Mouse (Mus musculus) stomach, embryonic 16.5 days (tissue): ENCODE results near the gene Ak1. TPM values are rescaled to one million over a fixed set of nuclear protein-coding genes. Genes with fewer than 3 reads are reported as not detected.
A peak's percentile ranks its signal among the peaks of the same experiment; 100 is the strongest.

Source experiments
- ATAC-seq: fragments of 200-750 bp; cut with Nextera tagmentation; 2 replicates; pipeline ENCODE4 v1.8.0; 2017; ENCODE audit warnings: moderate number of reproducible peaks, moderate TSS enrichment; ENCODE audit not compliant: insufficient read depth, low FRiP score
- H3K27ac ChIP-seq: fragments of 300-500 bp; sonication (generic); 2 replicates; pipeline ENCODE4 v1.5.1; 2014; ENCODE audit warnings: low read length
- H3K27me3 ChIP-seq: fragments of 300-500 bp; sonication (generic); 2 replicates; pipeline ENCODE4 v1.6.1; 2014; ENCODE audit warnings: low read length, control low read depth, mixed read lengths; ENCODE audit not compliant: control insufficient read depth, insufficient read depth
- H3K36me3 ChIP-seq: fragments of 300-500 bp; sonication (generic); 2 replicates; pipeline ENCODE4 v1.6.1; 2014; ENCODE audit warnings: low read length; ENCODE audit not compliant: control insufficient read depth, insufficient read depth
- H3K4me1 ChIP-seq: fragments of 300-500 bp; sonication (generic); 2 replicates; pipeline ENCODE4 v1.6.1; 2014; ENCODE audit warnings: low read length, control low read depth, mixed read lengths; ENCODE audit not compliant: control insufficient read depth, insufficient read depth
- H3K4me2 ChIP-seq: fragments of 300-500 bp; sonication (generic); 2 replicates; pipeline ENCODE4 v1.6.1; 2014; ENCODE audit warnings: low read depth, low read length, mixed read lengths
- H3K4me3 ChIP-seq: fragments of 300-500 bp; sonication (generic); replicated peaks from 2 replicates; pipeline ENCODE4 v1.5.1; 2014; ENCODE audit warnings: mild to moderate bottlenecking, low read length
- H3K9ac ChIP-seq: fragments of 300-500 bp; sonication (generic); 2 replicates; pipeline ENCODE4 v1.6.1; 2014; ENCODE audit warnings: low read length
- H3K9me3 ChIP-seq: fragments of 300-500 bp; sonication (generic); replicated peaks from 2 replicates; pipeline ENCODE4 v1.6.1; 2016; ENCODE audit warnings: low read length, control low read depth; ENCODE audit not compliant: control insufficient read depth
- WGBS: fragments of 180-500 bp; shearing (Covaris S2); extraction: QIAGEN DNeasy Blood & Tissue Kit; methylation state at CpG from one replicate; pipeline ENCODE4 v1.1.7; 2014; 5-methylcytosine and 5-hydroxymethylcytosine counted together
- polyA plus RNA-seq: library from polyadenylated mRNA; unstranded; fragments of >200 nt; fragmentation: Nextera tagmentation; extraction: Ambion mirVana; gene quantifications from 2 replicates; pipeline ENCODE4 v1.2.1, GENCODE M21; 2015

Gene Ak1
- polyA plus RNA-seq, 1 experiment from 2014 or later = 60.2 TPM

- 5% methylated on average over 34 of the region's 34 CpGs for WGBS
- Histone ChIP-seq H3K27me3 (no peaks in the 10 kb centered on the region; the same call in 1 of the 2 replicates), H3K36me3 (no peaks in the 10 kb centered on the region), H3K4me3 (peak overlapping the region; percentile 71), H3K9ac (peak overlapping the region; percentile 86), H3K4me2 (peak overlapping the region; percentile 84), H3K9me3 (no peaks in the 10 kb centered on the region), H3K4me1 (peaks cover 28% of the 10 kb centered on the region), H3K27ac (peak overlapping the region; percentile 10; the same call in 1 of the 2 replicates)
- ATAC-seq = peak; percentile 49; the same call in 1 of the 2 replicates
These were observed 14.2 kb upstream of the Ak1 start for GRCm38 (mm10) chr2:32607262-32607947.

GRCm38 (mm10) chr2:32608141-32608777 is 13.3 kb upstream of the Ak1 start:
- Histone ChIP-seq H3K4me1 (peaks cover 28% of the 10 kb centered on the region), H3K27me3 (no peaks in the 10 kb centered on the region; the same call in 1 of the 2 replicates), H3K4me3 (peak overlapping the region; percentile 71), H3K27ac (peak overlapping the region; percentile 43; the same call in 1 of the 2 replicates), H3K9ac (peak overlapping the region; percentile 86), H3K36me3 (no peaks in the 10 kb centered on the region), H3K4me2 (peak overlapping the region; percentile 84), H3K9me3 (no peaks in the 10 kb centered on the region)
- ATAC-seq = peak; percentile 66
- WGBS = 8% methylated on average over 25 of the region's 25 CpGs

- Histone ChIP-seq H3K27ac (peak overlapping the region; percentile 43; the same call in 1 of the 2 replicates), H3K9me3 (no peaks in the 10 kb centered on the region), H3K9ac (peak overlapping the region; percentile 86), H3K27me3 (no peaks in the 10 kb centered on the region; the same call in 1 of the 2 replicates), H3K4me1 (peaks cover 28% of the 10 kb centered on the region), H3K4me2 (peak overlapping the region; percentile 84), H3K36me3 (no peaks in the 10 kb centered on the region), H3K4me3 (peak overlapping the region; percentile 71)
- WGBS = 46% methylated on average over 18 of the region's 18 CpGs
- no peak for ATAC-seq
These were observed 12.7 kb upstream of the Ak1 start for GRCm38 (mm10) chr2:32608778-32609435.

GRCm38 (mm10) chr2:32610610-32611229 is 10.8 kb upstream of the Ak1 start:
- no peaks in the 10 kb centered on the region; the same call in 1 of the 2 replicates for H3K27me3 ChIP-seq
- peak overlapping the region; percentile 30; the same call in 1 of the 2 replicates for H3K27ac ChIP-seq
- peaks cover 28% of the 10 kb centered on the region for H3K4me1 ChIP-seq
- peak overlapping the region; percentile 47 for H3K9ac ChIP-seq
- no peaks in the 10 kb centered on the region for H3K9me3 ChIP-seq
- no peak for ATAC-seq
- H3K4me3 ChIP-seq = peak overlapping the region; percentile 44
- H3K36me3 ChIP-seq = no peaks in the 10 kb centered on the region
- H3K4me2 ChIP-seq = peak overlapping the region; percentile 50
- 12% methylated on average over 23 of the region's 23 CpGs for WGBS

- no peak overlapping the region for H3K9ac ChIP-seq
- 0 out of 2 replicates have a peak, but pooled peaks cover 2% of the 10 kb centered on the region for H3K36me3 ChIP-seq
- H3K27me3 ChIP-seq = no peaks in the 10 kb centered on the region; the same call in 1 of the 2 replicates
- no peak for ATAC-seq
- no peaks in the 10 kb centered on the region for H3K9me3 ChIP-seq
- H3K4me1 ChIP-seq = peaks cover 28% of the 10 kb centered on the region
- no peak overlapping the region for H3K27ac ChIP-seq
- H3K4me2 ChIP-seq = no peak overlapping the region
- WGBS = 69% methylated on average over 26 of the region's 26 CpGs
- H3K4me3 ChIP-seq = no peak overlapping the region
These were observed 9.3 kb upstream of the Ak1 start for GRCm38 (mm10) chr2:32612274-32612673.

GRCm38 (mm10) chr2:32617109-32617508 is 4.4 kb upstream of the Ak1 start:
- ATAC-seq = no peak
- Histone ChIP-seq H3K9me3 (no peaks in the 10 kb centered on the region; the same call in 1 of the 2 replicates), H3K4me1 (peaks cover 24% of the 10 kb centered on the region), H3K9ac (no peak overlapping the region), H3K27me3 (no peaks in the 10 kb centered on the region), H3K27ac (no peak overlapping the region), H3K4me3 (no peak overlapping the region), H3K36me3 (0 out of 2 replicates have a peak, but pooled peaks cover 6% of the 10 kb centered on the region), H3K4me2 (no peak overlapping the region)
- 81% methylated on average over 1 of the region's 1 CpGs for WGBS

GRCm38 (mm10) chr2:32617601-32618000 is 4.0 kb upstream of the Ak1 start:
- H3K27me3 ChIP-seq = no peaks in the 10 kb centered on the region
- WGBS = 93% methylated on average over 4 of the region's 4 CpGs
- H3K9ac ChIP-seq = no peak overlapping the region
- H3K4me2 ChIP-seq = no peak overlapping the region
- H3K4me3 ChIP-seq = no peak overlapping the region
- H3K9me3 ChIP-seq = no peaks in the 10 kb centered on the region; the same call in 1 of the 2 replicates
- no peak overlapping the region for H3K27ac ChIP-seq
- H3K36me3 ChIP-seq = 0 out of 2 replicates have a peak, but pooled peaks cover 6% of the 10 kb centered on the region
- ATAC-seq = no peak
- peaks cover 24% of the 10 kb centered on the region for H3K4me1 ChIP-seq

GRCm38 (mm10) chr2:32618051-32618450 is 3.5 kb upstream of the Ak1 start:
- Histone ChIP-seq H3K27me3 (no peaks in the 10 kb centered on the region), H3K4me1 (peaks cover 24% of the 10 kb centered on the region), H3K36me3 (0 out of 2 replicates have a peak, but pooled peaks cover 6% of the 10 kb centered on the region), H3K4me3 (no peak overlapping the region), H3K27ac (no peak overlapping the region), H3K9ac (no peak overlapping the region), H3K9me3 (no peaks in the 10 kb centered on the region; the same call in 1 of the 2 replicates), H3K4me2 (no peak overlapping the region)
- 82% methylated on average over 9 of the region's 9 CpGs for WGBS
- ATAC-seq = no peak
